Mouse (Mus musculus) monocyte, adult 5-6 weeks (primary cell): ENCODE measurements around the gene Amer2. TPM values are rescaled to one million over a fixed set of nuclear protein-coding genes. Genes with fewer than 3 reads are reported as not detected.

Source experiments
- ATAC-seq: fragments of 153-309, 156-312 bp; replicated peaks from 2 replicates; pipeline ENCODE4 v1.8.0; 2017; ENCODE audit warnings: mild to moderate bottlenecking; ENCODE audit not compliant: low TSS enrichment, insufficient number of reproducible peaks, severe bottlenecking, poor library complexity, low FRiP score
- total RNA-seq: library from RNA; stranded (forward); fragments of 200-1000, 200-491, 200-594 nt; gene quantifications from 3 replicates; pipeline ENCODE4 v1.2.3, GENCODE M21; 2017

Amer2 gene
- total RNA-seq, 1 experiment from 2014 or later = not detected

DNA sequence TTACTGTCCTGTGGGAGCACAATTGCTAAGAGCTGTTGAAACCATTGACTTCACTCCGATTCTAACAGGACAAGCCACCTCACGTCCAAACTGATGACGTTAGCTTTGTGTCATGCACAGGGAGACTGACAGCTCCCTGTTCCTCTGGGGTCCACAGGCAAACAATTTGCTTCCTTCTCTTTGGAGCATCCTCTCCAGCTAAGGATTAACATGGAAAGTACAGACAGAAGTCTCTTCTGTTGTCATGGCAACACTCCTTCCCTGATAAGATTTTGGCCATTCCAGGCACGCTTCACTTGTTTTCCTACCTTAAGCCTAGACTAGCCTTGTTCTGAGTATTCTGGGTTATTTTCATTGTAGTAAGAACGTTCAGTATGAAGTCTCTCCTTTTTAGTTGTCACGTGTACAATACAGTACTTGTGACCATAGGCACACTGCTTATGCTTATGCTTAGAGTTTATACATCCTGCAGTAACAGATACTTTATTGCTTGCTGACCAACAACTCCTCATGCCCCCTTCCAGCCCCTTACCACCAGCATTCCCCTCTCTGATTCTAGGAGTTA, 12.1 kb downstream of the Amer2 start:
- ATAC-seq = no peak

DNA sequence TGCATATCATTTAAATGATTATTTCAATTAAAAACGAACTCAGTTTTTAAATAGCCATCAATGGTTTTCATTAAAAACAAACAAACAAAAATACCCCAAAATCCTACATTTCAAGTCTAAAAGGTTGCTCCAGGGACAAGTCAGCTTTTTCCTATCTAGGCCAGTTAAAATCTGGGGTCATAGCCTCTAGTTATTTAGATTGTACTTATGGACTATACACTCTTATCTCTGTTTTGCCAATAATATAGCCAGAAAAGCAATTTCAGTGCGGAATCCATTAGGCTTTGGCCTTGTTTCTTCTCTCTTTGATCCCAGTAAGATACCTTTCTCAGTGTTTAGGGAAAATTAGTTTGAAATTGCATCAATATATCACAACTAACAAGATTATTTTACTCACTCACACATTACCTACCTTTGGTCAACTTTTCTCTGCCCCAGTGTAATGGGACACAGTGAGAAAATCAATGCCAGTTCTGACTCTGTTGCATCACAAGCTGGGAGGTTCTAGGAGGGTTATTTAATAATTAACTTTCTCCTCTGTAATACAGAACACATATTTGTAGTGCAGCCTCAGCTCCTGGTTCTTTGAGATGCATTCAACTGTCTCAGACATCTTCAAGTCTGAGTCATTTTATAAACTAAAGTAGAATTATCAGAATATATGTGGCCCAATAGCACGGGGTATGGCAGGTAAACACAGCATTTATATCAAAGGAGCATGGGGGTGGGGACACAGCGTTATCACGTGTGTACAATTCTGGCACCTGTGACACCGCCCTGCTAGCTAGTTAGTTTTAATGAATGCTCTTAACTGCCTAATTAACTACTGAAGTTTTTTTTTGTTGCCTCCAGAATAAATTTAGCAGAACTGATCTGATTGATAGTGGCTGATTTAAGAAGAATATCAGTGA, 13.8 kb downstream of the Amer2 start:
- no peak for ATAC-seq

DNA sequence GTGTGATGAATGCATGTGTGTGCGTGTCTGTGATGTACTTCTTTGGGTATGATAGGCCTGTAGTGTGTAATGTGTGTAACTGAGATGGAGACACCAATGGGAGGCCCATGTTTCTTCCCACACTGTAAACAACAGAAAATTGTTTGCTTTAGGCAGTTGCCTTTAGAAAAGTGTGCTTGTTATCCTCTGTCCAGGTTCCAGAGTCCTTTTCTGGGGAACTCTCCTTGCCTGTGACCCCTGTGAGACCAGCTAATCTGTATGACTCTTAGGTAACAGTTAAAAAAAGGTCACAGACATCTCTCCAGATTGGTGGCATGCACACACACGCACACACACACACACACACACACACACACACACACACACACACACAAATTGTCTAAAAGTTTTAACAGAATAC, 15.3 kb downstream of the Amer2 start:
- ATAC-seq = no peak

DNA sequence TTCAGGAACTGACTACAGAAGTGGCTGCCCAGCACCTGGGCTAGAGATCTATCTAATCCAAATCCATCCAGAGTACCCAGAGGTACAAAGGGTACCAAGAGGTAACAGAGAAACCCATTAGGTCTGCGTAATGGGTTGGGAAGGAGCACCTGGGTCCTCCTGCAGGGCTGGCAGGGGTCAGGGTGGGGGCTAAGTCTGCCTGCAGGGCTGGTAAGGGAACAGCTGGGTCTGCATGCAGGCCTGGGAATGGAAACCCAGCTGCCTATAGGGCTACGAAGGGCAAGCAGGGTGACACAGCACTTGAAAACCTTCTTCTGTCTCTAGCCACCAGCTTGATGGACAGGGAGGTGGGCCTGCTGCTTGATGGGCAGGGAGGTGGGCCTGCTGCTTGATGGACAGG, 19.1 kb downstream of the Amer2 start:
- ATAC-seq = no peak

DNA sequence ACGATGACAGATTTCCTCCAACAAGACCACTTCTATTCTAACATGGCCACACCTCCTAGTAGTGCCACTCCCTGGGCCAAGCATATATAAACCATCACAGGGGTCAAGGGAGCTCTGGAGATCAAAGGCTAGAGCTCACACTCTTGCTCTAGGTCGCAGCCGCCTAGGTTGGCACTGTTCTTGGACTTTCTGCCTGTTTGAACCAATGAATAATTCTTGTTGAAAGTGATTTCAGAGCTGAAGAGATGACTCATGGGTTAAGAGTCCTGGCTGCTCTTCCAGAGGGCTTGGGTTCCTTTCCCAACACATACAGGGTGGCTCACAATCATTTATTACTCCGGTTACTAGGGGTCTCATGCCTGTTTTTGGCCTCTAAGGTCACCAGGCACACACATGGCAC, 24.3 kb downstream of the Amer2 start:
- no peak for ATAC-seq

DNA sequence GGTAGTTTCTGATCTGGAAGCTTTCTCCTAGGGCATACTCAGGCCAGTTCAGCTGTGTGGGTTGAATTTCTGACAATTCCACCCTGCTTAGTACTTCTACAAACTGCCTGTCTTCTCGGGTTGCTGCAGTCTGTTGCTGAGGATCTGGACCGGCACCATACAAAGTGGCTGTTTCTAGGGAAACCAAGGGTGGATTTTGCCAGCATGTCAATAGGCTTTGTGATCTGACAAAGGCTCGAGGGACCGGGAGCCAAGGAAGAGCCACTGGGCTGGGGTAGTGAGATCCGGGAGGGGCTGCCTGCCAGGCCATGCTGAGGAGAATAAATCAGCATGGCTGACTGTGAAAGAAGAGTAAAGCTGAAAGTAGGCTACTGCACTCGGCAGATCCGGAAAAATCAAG, 25.8 kb downstream of the Amer2 start:
- no peak for ATAC-seq

DNA sequence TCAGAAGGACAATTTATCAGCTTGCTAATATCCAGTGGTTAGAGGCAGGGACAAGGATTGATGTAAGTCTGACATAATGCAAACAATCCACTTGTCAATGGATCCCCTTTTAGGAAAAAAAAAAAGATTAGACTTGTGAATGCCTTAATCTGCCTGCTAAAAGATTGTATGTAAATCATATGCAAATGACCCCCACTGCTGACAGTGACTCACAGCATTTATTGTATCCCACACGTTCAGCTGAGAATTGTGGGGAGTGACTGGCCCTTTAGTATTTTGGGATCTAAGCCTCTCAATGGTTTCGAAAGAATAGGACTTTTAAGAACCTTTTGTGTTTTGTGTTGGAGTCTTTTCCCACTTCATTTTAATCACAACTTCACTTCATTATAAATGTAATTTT, 30.2 kb downstream of the Amer2 start:
- no peak for ATAC-seq

DNA sequence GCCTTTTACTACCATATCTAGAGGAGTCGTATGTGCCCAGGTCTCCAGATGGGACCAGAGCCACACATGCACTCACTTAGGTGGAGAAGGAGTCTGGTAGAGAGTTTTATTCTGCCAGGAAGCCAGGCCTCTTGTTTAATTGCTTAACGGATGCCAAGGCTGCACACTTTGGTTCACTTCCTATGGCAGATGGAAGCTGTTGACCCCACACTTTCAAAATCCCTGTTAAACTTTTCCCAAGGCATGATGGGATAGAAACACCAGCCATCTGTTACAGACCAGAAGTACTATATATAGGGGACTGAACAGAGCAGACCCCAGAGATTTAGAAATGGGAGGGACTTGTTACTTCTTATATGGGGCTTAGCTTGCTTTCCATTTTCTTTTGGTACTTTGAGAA, 32.8 kb downstream of the Amer2 start:
- ATAC-seq = no peak

DNA sequence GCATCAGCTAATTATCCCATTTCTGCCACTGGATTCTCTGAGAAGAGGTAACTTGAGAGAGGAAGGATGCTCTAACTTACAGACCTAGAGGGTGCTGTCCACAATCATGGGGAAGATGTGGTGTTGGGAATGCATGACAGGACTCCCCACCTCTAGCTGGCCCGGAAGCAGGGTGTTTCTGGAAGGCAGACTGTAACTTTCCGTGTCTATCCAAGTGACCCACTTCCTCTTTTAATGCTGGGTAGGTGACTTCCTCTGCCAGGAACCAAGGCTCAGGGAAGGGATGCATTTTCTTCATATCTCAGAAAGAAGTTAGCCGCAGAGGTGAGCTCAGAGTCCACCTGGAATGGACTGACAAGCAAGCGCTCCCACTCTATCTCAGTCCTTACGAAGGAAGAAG, 33.5 kb downstream of the Amer2 start:
- ATAC-seq = no peak

DNA sequence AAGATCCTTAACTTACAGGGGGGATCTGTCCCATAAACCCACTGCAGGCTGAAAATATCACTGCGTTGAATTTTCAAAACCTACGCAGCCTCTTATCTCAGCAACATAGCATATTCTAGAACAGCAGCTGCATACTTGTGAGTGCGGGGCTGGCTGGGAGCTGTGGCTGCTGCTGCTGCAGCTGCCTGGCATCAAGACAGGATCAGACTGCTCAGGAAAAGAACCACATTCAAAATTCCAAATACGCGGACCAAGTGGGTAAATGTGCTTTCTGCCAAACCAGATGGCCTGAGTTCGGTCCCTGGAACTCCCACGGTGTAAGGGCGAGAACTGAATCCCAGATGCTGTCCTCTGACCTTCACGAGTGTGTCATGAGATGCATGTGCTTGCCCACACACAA, 34.3 kb downstream of the Amer2 start:
- ATAC-seq = no peak

DNA sequence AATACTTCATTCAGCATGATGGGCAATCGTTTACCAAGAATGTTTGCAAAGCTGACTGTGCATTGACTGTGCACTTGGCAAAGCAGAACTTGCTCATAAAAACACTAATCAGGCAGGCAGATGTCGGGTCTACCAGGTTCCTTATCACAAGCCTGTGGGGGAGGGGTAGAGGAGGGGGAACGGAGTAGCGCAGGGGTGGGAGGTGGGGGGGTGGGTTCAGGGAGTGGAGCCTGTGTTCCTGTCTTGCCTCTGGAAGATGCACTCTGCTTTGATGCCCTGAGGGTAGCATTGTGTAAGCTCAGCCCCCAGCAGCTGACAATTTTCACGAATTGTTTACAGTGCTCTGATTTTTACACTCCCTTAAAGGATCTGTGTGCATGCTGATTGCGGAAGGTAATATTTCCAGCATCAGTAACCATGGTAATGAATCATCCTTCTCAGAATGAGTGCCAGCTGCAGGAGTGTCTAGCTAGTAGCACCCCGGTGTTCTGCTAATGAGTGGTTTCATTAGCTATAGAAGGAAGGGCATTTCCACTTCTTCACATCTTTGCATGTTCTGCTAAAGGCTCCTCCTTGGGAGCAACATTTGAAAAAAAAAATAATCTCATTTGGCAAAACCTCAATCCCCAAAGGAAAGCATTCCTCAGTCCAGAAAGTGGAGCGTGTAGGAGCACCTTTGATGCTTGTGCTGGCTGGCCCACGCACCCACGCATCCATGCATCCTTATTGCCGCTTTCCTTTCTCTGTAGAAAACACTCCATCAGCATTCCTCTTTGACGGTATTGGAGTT, 36.8 kb downstream of the Amer2 start:
- ATAC-seq = no peak

DNA sequence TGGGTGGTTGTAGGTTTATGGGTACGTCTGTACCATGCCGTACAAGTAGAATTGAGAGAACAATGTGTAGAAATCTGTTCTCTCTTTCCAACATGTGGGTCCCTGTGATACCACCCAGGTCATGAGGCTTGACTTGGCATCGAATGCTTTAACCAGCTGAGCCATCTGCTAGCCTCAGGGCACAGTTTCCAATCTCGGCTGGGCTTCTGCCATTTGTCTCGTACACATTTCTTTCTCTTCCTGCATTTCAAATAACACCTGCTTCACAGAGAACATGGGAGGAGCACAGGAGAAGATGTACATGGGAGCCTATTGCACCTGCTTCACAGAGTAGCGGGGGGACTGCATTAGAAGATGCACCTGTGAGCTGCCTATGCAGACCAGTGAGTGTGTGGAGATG, 38.2 kb downstream of the Amer2 start:
- no peak for ATAC-seq

DNA sequence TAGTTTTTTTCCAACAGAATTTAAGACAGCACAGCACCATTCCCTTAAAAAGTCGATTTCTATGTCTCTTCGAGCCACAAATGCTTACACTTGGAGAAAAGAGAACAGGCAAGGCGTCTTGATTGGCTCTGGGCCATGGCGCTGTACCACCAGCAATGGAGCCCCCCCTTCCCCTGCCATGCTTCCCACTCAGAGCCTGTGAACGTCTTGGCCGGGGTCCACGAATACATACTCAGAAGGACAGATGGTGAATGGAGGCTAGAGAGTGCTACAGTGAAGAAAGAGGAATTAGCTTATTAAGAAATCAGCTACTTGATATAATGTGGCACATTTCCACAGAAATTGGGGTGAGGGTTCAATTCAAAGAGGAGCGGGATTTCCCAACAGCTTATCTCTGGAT, 41.6 kb downstream of the Amer2 start:
- ATAC-seq = no peak

DNA sequence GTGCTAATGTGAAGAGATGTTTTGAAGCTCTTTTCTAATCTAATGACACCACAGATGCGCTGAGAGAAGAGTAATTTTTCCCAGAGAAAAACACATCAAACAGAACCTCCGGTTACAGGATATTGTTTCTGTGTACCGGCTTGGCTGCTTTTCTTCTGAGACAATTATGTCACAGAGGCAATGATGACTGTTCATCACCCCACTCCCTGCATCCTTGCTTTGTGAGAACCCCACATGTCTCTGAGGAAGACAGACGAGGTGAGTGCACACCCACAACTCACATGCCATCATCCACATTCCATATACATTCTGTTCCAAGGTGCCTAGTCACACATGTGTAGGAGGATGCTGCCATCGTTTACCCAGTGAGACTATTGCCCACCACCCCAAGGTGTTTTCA, 44.9 kb downstream of the Amer2 start:
- no peak for ATAC-seq

DNA sequence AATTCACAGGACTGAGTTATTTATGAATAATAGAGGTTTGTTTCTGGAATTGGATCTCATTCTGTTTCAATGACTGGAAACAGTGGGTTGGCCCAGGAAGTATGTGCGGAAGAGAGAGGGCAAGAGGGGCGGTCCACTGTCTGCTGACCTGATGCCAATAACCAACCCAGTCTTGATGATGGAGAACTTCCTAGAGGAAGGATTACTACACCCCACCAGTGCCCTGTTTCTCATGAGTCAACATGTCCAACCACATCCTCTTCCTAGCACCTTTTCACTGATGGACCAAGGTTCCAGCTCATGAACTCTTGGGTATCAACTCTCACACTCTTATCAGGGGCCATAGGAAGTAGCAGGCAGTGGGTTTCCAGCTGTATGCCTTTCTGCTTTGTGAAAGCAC, 49.9 kb downstream of the Amer2 start:
- no peak for ATAC-seq

DNA sequence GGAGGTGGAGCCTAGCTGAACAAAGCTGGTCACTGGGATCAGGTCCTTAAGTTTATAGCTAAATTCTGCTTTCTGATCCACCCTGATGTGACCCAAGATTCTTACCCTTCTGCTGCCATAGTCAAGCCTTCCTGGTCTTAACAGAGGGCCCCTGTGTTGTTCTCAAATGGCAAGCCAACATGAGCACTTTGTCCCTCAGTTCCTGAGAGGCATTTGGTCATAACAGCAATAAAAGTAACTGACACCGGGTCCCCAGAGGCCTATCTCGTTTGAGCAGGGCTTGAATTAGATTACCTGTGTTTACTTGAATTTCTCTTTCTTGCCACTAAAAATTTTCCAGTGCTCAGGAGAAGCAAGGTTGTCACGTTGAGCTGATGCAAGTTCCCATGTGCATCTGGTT, 51.1 kb downstream of the Amer2 start:
- ATAC-seq = no peak

DNA sequence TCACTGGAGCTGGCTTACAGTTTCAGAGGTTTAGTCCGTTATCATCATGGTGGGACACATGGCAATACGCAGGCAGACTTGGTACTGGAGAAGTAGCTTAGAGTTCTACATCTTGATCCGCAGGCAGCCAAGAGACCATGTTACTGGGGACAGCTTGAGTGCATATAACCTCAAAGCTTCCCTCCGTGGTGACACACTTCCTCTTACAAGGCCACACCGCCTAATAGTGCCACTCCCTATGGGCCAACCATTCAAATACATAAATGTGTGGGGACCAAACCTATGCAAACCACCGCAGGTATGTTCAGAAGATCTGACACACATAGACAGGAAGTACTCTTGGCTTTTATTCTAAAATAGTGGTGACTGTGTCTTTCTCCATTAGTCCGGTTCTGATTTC, 52.5 kb downstream of the Amer2 start:
- ATAC-seq = peak; percentile 57; the same call in 1 of the 2 replicates

DNA sequence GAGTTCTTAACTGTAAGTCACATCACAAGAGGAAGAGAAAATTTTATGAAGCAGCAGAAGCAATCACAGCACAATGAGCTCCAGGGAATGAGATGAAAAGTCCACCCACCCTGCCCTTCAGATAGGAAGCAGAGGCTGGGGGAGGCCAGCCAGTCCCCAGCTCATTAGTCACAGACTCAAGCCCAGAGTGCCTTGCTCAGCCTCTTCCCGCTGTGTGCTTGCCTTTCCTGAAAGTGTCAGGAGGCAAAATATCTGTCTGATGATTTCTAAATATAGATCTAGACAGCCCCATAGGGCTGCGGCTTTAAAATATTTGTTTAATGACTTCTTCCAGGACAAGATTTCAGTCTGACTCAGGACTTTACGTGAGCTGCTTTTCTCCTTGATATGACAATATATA, 54.8 kb downstream of the Amer2 start:
- ATAC-seq = no peak

DNA sequence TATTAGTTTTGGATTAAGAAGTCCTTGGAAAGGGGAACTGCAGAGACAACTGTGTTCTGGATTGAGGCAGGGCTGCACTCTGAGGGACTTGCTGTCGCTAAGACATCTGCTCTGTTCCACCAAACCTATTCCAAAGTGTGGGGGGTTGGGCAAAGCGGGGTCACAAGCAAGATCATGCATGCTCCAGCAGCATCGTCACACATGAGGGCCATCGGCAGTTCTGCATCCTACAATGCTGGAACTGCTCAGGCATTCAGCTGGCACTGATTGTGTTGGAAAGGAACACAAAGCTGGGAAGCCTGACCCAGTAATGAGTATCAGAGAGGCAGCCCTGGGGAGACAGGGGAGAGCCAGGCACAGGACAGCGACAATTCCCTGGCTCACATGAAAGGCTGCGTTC, 56.5 kb downstream of the Amer2 start:
- ATAC-seq = no peak

DNA sequence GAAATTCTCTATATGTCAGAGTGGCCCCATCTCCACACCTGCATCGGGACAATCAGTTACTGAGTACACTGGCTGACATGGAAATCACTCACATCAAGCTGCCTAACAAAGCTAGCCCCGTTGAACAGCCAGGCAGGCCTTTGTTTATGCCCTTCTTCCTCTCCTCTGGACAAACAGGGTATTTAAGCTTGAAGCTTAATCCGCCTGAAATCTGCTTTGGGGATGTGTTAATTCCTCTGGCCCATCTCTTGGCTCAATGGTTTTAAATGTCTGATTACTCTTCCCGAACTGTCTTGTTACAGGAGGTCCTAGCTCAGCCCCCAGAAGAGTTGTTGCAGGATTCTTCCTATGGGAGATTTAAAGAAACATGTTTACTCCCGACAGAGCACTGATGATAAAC, 58.5 kb downstream of the Amer2 start:
- no peak for ATAC-seq
